Mouse (Mus musculus) forebrain, embryonic 16.5 days (tissue): Measurements from ENCODE around the gene Tk1. TPM values are rescaled to one million over a fixed set of nuclear protein-coding genes. Genes with fewer than 3 reads are reported as not detected.

ENCODE experiments used
- ATAC-seq: fragments of 200-750 bp; cut with Nextera tagmentation; 2 replicates; pipeline ENCODE4 v1.8.0; 2017; ENCODE audit warnings: mild to moderate bottlenecking, moderate library complexity
- H3K27ac ChIP-seq: fragments of 300-500 bp; sonication (generic); 2 replicates; pipeline ENCODE4 v1.5.1; 2014; ENCODE audit warnings: low read length, control low read depth
- H3K27me3 ChIP-seq: fragments of 300-500 bp; sonication (generic); replicated peaks from 2 replicates; pipeline ENCODE4 v1.6.1; 2014; ENCODE audit warnings: low read length; ENCODE audit not compliant: control insufficient read depth, insufficient read depth
- H3K36me3 ChIP-seq: fragments of 300-500 bp; sonication (generic); 2 replicates; pipeline ENCODE4 v1.6.1; 2014; ENCODE audit not compliant: control insufficient read depth, insufficient read depth
- H3K4me1 ChIP-seq: fragments of 300-500 bp; sonication (generic); replicated peaks from 2 replicates; pipeline ENCODE4 v1.6.1; 2014; ENCODE audit warnings: low read length; ENCODE audit not compliant: control insufficient read depth, insufficient read depth
- H3K4me2 ChIP-seq: fragments of 300-500 bp; sonication (generic); 2 replicates; pipeline ENCODE4 v1.6.1; 2014; ENCODE audit warnings: mild to moderate bottlenecking, low read length, control low read depth
- H3K4me3 ChIP-seq: fragments of 300-500 bp; sonication (generic); replicated peaks from 2 replicates; pipeline ENCODE4 v1.5.1; 2014; ENCODE audit warnings: mild to moderate bottlenecking, low read length, control low read depth
- H3K9ac ChIP-seq: fragments of 300-500 bp; sonication (generic); replicated peaks from 2 replicates; pipeline ENCODE4 v1.6.1; 2014; ENCODE audit warnings: low read depth, low read length, control low read depth
- H3K9me3 ChIP-seq: fragments of 300-500 bp; sonication (generic); 2 replicates; pipeline ENCODE4 v1.6.1; 2016; ENCODE audit warnings: low read length; ENCODE audit not compliant: control insufficient read depth
- WGBS: fragments of 180-500 bp; shearing (Covaris S2); extraction: QIAGEN DNeasy Blood & Tissue Kit; methylation state at CpG from one replicate; pipeline ENCODE4 v1.1.7; 2014; 5-methylcytosine and 5-hydroxymethylcytosine counted together
- polyA plus RNA-seq: library from polyadenylated mRNA; unstranded; fragments of >200 nt; fragmentation: Nextera tagmentation; extraction: Ambion mirVana; gene quantifications from 2 replicates; pipeline ENCODE4 v1.2.1, GENCODE M21; 2015

Gene Tk1
- polyA plus RNA-seq, 1 experiment from 2014 or later: 37.5 TPM

DNA sequence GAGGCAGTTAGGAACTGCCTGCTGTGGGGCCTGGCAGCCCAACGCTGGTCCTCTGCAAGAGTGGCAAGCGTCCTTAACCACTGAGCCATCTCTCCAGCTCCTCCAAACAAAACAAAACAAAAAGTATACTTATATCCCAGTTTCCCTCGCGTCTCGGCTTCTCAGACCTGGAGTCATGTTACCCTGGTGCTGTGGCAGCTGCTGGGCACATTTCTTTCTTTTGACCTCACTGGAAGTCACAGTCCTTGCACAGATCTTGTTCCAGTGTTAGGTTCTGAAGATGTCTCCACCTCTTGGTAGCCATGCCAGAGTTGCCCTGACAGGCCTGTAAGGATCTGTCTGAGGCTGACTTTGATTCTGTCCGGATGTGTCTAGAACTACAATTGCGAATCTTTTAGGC is 24.2 kb downstream of the Tk1 start:
- H3K36me3 ChIP-seq: no peaks in the 10 kb centered on the region
- ATAC-seq: no peak
- no peak overlapping the region for H3K9ac ChIP-seq
- no peaks in the 10 kb centered on the region for H3K4me1 ChIP-seq
- no peak overlapping the region for H3K4me2 ChIP-seq
- no peaks in the 10 kb centered on the region for H3K27me3 ChIP-seq
- no peak overlapping the region for H3K27ac ChIP-seq
- H3K9me3 ChIP-seq: no peaks in the 10 kb centered on the region
- 82% methylated on average over 7 of the region's 7 CpGs for WGBS
- no peak overlapping the region for H3K4me3 ChIP-seq

DNA sequence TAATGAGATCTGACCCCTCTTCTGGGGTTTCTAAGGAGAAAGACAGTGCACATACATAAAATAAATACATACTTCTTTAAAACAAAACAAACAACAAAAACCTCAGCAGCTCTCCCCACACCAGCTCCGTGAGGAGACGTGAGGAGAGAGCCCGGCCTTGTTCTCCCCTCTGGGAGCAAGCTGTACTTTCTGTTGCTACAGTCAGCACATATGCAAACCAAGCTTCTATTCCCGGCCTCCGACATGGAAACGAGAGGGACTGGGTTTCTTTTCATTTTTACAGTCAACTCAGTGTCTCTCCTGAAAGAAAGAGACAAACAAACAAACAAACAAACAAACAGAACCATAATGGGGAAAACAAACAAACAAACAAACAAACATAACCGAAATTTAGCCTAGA is 25.9 kb downstream of the Tk1 start:
- Histone ChIP-seq H3K36me3 (no peaks in the 10 kb centered on the region), H3K4me2 (no peak overlapping the region), H3K4me3 (no peak overlapping the region), H3K4me1 (no peaks in the 10 kb centered on the region), H3K27me3 (no peaks in the 10 kb centered on the region), H3K9me3 (no peaks in the 10 kb centered on the region), H3K27ac (no peak overlapping the region), H3K9ac (no peak overlapping the region)
- WGBS: 88% methylated on average over 7 of the region's 7 CpGs
- no peak for ATAC-seq

GRCm38 (mm10) chr11:117799174-117799573 is 26.7 kb downstream of the Tk1 start:
- no peak overlapping the region for H3K27ac ChIP-seq
- no peak for ATAC-seq
- no peaks in the 10 kb centered on the region for H3K27me3 ChIP-seq
- no peak overlapping the region for H3K4me2 ChIP-seq
- no peaks in the 10 kb centered on the region for H3K9me3 ChIP-seq
- no peak overlapping the region for H3K4me3 ChIP-seq
- no peak overlapping the region for H3K9ac ChIP-seq
- WGBS: 60% methylated on average over 5 of the region's 5 CpGs
- H3K4me1 ChIP-seq: no peaks in the 10 kb centered on the region
- H3K36me3 ChIP-seq: no peaks in the 10 kb centered on the region

DNA sequence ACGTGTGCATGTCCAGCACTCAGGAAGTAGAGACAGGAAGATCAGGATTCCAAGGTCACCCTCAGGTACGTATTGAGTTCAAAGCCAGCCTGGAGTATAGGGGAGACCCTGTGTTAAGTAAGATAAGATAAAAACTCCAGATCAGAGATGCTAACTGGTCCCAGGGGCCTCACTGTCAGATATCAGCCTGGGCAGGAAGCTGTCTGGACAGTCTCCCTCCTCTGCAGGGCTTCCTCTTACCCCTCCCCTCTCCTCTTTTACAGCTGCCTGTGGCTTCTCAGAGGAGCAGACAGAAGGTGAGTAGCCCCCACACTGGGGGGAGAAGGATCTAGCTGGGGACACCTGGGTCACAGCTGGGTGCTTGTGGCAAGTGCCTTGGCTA is 27.7 kb downstream of the Tk1 start:
- no peaks in the 10 kb centered on the region for H3K4me1 ChIP-seq
- H3K27me3 ChIP-seq: no peaks in the 10 kb centered on the region
- H3K4me3 ChIP-seq: no peak overlapping the region
- WGBS: 65% methylated on average over 2 of the region's 2 CpGs
- H3K9me3 ChIP-seq: no peaks in the 10 kb centered on the region
- H3K27ac ChIP-seq: no peak overlapping the region
- H3K36me3 ChIP-seq: no peaks in the 10 kb centered on the region
- no peak overlapping the region for H3K9ac ChIP-seq
- no peak for ATAC-seq
- H3K4me2 ChIP-seq: no peak overlapping the region

DNA sequence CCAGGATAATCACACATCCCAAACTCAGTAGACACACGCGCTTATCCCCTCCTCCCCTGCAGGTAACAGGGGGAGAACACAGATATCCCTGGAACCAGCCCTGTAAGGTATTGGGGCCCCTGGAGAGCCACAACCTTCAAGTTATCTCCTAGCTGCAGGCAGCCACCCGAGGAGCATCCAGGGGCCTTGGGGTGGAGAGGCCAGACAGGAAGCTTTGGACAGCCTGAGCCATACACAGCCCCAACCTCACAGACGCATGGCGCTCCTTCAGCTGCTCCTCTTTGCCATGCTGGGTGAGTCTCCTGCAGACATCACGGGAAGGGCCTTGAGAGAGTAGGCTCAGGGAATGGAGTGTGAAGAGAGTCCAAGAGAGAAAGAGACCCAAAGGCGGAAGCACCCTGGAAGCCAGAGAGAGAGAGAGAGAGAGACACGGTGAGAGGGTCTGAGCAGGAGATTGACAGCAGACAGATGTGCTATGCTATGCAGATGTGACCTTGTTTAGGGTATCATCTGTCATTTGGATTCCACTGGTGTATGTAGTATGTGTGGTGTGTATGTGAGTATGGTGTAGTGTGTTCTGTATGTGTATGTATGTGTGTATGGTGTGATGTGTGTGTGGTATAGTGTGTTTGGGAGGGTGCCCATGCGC is 28.3 kb downstream of the Tk1 start, which contains the start of gene 6030468B19Rik:
Gene 6030468B19Rik (plus strand): TSS at position 150 of the 649 bp plus-strand sequence.
- no peaks in the 10 kb centered on the region for H3K27me3 ChIP-seq
- WGBS: 66% methylated on average over 9 of the region's 9 CpGs

GRCm38 (mm10) chr11:117796954-117797353 is 28.9 kb downstream of the Tk1 start:
- H3K4me3 ChIP-seq: no peak overlapping the region
- H3K4me1 ChIP-seq: 0 out of 2 replicates have a peak, but pooled peaks cover 2% of the 10 kb centered on the region
- H3K27me3 ChIP-seq: no peaks in the 10 kb centered on the region
- ATAC-seq: no peak
- no peak overlapping the region for H3K9ac ChIP-seq
- WGBS: 59% methylated on average over 5 of the region's 5 CpGs
- no peaks in the 10 kb centered on the region for H3K9me3 ChIP-seq
- no peak overlapping the region for H3K4me2 ChIP-seq
- H3K27ac ChIP-seq: no peak overlapping the region
- H3K36me3 ChIP-seq: no peaks in the 10 kb centered on the region

More for the DNA sequence above, 28.3 kb downstream of the Tk1 start, which contains the start of gene 6030468B19Rik:
- Histone ChIP-seq H3K4me2 (no peak within 1 kb of the TSS), H3K4me3 (no peak within 1 kb of the TSS), H3K27ac (no peak within 1 kb of the TSS), H3K9me3 (no peaks in the 10 kb centered on the region), H3K4me1 (no peaks in the 10 kb centered on the region), H3K9ac (no peak within 1 kb of the TSS), H3K36me3 (no peaks in the 10 kb centered on the region)
- no peak for ATAC-seq

GRCm38 (mm10) chr11:117794035-117794551 is 31.8 kb downstream of the Tk1 start:
- H3K27me3 ChIP-seq: no peaks in the 10 kb centered on the region; the same call in 1 of the 2 replicates
- no peaks in the 10 kb centered on the region for H3K36me3 ChIP-seq
- no peak overlapping the region for H3K27ac ChIP-seq
- no peak overlapping the region for H3K4me3 ChIP-seq
- no peaks in the 10 kb centered on the region for H3K9me3 ChIP-seq
- 0 out of 2 replicates have a peak, but pooled peaks cover 5% of the 10 kb centered on the region for H3K4me1 ChIP-seq
- no peak overlapping the region for H3K9ac ChIP-seq
- no peak for ATAC-seq
- H3K4me2 ChIP-seq: no peak overlapping the region
- 55% methylated on average over 4 of the region's 4 CpGs for WGBS

DNA sequence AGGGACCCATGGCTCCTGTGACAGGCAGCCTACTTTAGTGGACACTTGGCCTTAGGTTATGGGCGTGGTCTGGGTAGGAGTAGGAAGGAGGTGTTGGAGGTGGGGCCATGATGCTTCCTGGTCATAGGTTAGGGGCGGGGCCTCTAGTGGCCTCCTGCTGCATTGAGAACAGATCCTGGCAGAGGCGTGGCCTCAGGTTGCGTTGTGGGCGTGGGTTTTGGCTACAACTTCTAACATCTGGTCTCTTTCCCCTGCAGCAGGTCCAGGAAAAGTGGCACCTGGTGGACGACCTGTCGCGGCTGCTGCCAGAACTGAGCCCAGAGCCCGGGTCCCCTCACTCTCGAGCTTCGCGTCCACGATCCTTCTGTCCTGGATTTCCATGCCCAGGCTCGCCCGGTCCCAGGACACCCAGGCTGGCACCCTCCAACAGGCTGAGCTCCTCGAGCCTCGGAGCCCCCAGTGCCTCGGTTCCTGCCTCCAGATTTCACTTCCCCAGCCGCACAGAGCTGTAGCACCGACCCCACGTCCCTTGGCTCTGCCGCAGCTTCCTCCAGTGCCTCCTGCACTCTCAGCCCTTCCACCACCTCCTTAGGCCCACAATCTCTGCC is 33.5 kb downstream of the Tk1 start:
- H3K4me1 ChIP-seq: 0 out of 2 replicates have a peak, but pooled peaks cover 5% of the 10 kb centered on the region
- 10% methylated on average over 22 of the region's 22 CpGs for WGBS
- H3K9me3 ChIP-seq: no peaks in the 10 kb centered on the region
- H3K4me3 ChIP-seq: no peak overlapping the region
- no peaks in the 10 kb centered on the region for H3K36me3 ChIP-seq
- no peak overlapping the region for H3K27ac ChIP-seq
- no peak overlapping the region for H3K4me2 ChIP-seq
- no peaks in the 10 kb centered on the region; the same call in 1 of the 2 replicates for H3K27me3 ChIP-seq
- no peak for ATAC-seq
- H3K9ac ChIP-seq: no peak overlapping the region

- H3K4me2 ChIP-seq: no peak overlapping the region
- no peak for ATAC-seq
- no peaks in the 10 kb centered on the region; the same call in 1 of the 2 replicates for H3K27me3 ChIP-seq
- no peak overlapping the region for H3K27ac ChIP-seq
- H3K9me3 ChIP-seq: no peaks in the 10 kb centered on the region
- WGBS: 89% methylated on average over 9 of the region's 9 CpGs
- H3K36me3 ChIP-seq: no peaks in the 10 kb centered on the region
- 0 out of 2 replicates have a peak, but pooled peaks cover 5% of the 10 kb centered on the region for H3K4me1 ChIP-seq
- no peak overlapping the region for H3K9ac ChIP-seq
- H3K4me3 ChIP-seq: no peak overlapping the region
Measured at GRCm38 (mm10) chr11:117791441-117791761, 34.5 kb downstream of the Tk1 start.
